Mouse (Mus musculus) CH12.LX (cell line): ENCODE measurements at regions not wholly inside any gene's neighbourhood (a gene's known extent, or its start where the extent isn't known, plus 50 kb on each side); places are given as distances from the start of the nearest gene placed in this dataset.

Source experiments
- CHD1 ChIP-seq: IDR thresholded peaks from 2 replicates; pipeline ENCODE4 v1.6.1; 2012; ENCODE audit warnings: low read depth, low read length, improper control_type of control experiment, inconsistent platforms
- CTCF ChIP-seq, 2 experiments: IDR thresholded peaks in 1 of 2; conservative IDR thresholded peaks in 1 of 2; 2 replicates each; pipeline ENCODE4 v1.5.1; 2011 to 2012; ENCODE audit warnings: low read depth in 2 of 2, low read length in 2 of 2, improper control_type of control experiment in 1 of 2, inconsistent platforms in 1 of 2, mild to moderate bottlenecking in 1 of 2, moderate library complexity in 1 of 2
- EP300 ChIP-seq: IDR thresholded peaks from 2 replicates; pipeline ENCODE4 v1.6.1; 2011; ENCODE audit warnings: low read length, improper control_type of control experiment
- JUND ChIP-seq: conservative IDR thresholded peaks from 2 replicates; pipeline ENCODE4 v1.6.1; 2011; ENCODE audit warnings: low read depth, low read length, improper control_type of control experiment
- MAX ChIP-seq: IDR thresholded peaks from 2 replicates; pipeline ENCODE4 v1.6.1; 2011; ENCODE audit warnings: low read length, improper control_type of control experiment
- MEF2A ChIP-seq: IDR thresholded peaks from 2 replicates; pipeline ENCODE4 v1.6.1; 2014; ENCODE audit warnings: low read depth, mild to moderate bottlenecking, inconsistent platforms, low read length, improper control_type of control experiment, borderline replicate concordance
- MXI1 ChIP-seq: IDR thresholded peaks from 2 replicates; pipeline ENCODE4 v1.6.1; 2011; ENCODE audit warnings: mild to moderate bottlenecking, low read depth, low read length, improper control_type of control experiment
- MYC ChIP-seq: IDR thresholded peaks from 2 replicates; pipeline ENCODE4 v1.6.1; 2011; ENCODE audit warnings: low read depth, mild to moderate bottlenecking, improper control_type of control experiment, low read length
- NRF1 ChIP-seq: IDR thresholded peaks from 2 replicates; pipeline ENCODE4 v1.6.1; 2014; ENCODE audit warnings: low read depth, mild to moderate bottlenecking, inconsistent platforms, low read length, improper control_type of control experiment, moderate library complexity
- POLR2A ChIP-seq: IDR thresholded peaks from 2 replicates; pipeline ENCODE4 v1.6.1; 2011; ENCODE audit warnings: low read depth, mild to moderate bottlenecking, improper control_type of control experiment, low read length
- POLR2AphosphoS2 ChIP-seq: IDR thresholded peaks from 2 replicates; pipeline ENCODE4 v1.6.1; 2011; ENCODE audit warnings: low read depth, low read length, improper control_type of control experiment
- TCF12 ChIP-seq: IDR thresholded peaks from 2 replicates; pipeline ENCODE4 v1.6.1; 2014; ENCODE audit warnings: low read depth, mild to moderate bottlenecking, inconsistent platforms, low read length, improper control_type of control experiment
- USF1 ChIP-seq: IDR thresholded peaks from 2 replicates; pipeline ENCODE4 v1.6.1; 2014; ENCODE audit warnings: low read depth, mild to moderate bottlenecking, inconsistent platforms, low read length, improper control_type of control experiment
- ZC3H11A ChIP-seq: IDR thresholded peaks from 2 replicates; pipeline ENCODE4 v1.6.1; 2012; ENCODE audit warnings: low read depth, mild to moderate bottlenecking, inconsistent platforms, low read length, improper control_type of control experiment

DNA sequence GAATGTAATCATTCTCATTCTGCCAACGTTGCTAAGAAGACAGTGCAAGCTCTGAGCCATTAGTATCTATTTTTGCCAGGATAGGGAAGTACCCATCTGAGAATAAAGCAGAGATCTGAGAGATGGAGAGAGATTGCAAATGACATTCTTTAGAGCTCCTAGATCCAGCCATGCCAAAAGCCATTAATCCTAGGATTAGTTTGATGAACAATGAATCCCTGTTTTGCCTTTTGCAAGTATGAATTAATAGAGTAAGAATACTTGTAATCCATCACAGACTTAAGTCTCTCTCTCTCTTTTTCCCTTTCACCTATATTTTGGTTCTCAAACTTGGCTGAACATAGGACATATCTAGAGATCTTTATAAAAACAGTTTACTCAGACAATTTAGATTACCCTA is 504.7 kb downstream of the Hs3st4 start:
- TF ChIP-seq NRF1: no peak
- TF ChIP-seq ZC3H11A: no peak
- no peak for TF ChIP-seq USF1
- TF ChIP-seq CTCF (conservative IDR thresholded peaks at IDR 0.05 in 1 of 2, IDR thresholded peaks at IDR 0.05 in 1 of 2; ENCODE audit: low read depth in 2 of 2, low read length in 2 of 2): no peak
- no peak for TF ChIP-seq EP300
- no peak for TF ChIP-seq POLR2A
- no peak for TF ChIP-seq JUND
- TF ChIP-seq MXI1: no peak
- TF ChIP-seq TCF12: no peak
- TF ChIP-seq MEF2A: no peak
- TF ChIP-seq POLR2AphosphoS2: no peak
- no peak for TF ChIP-seq MYC
- no peak for TF ChIP-seq MAX
- TF ChIP-seq CHD1: no peak
